8 mouse cellular contexts compared by ENCODE assay signal in the genomic region with DNA sequence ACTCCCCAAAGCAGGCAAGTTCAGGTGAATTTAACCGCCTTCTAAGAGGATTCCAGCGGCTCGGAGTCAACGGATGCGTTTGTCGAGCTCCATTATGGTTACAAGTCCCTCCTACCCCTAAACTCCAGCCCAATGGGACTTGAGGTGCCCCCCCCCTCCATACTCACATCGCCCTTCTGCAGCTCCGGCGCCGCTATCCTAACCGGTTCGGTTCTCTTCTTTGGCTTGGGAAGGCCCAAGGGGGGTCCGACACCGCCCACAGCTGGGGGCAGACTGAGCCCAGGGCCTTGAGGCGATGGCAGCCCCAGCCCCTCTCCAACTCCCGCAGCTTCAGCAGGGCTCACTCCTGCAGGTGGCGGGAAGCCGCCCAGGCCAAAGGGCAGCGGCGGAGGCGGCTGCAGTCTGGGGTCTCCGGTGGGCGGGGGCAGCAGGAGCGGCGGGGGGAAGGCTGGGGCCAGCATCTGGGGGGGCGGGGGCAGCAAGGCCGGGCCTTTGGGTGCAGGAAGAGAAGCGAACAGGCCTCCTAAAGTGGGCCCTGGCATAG. TPM values are rescaled to one million over a fixed set of nuclear protein-coding genes. Genes with fewer than 3 reads are reported as not detected.
DNase-seq lines count a peak whose midpoint lies in the region; ATAC-seq and TF ChIP-seq lines count a peak whose summit lies in the region.

No protein-coding gene starts in this region.

- H3K79me2 ChIP-seq in myocyte (ENCODE audit: control insufficient read depth, insufficient read depth): peaks cover 51% of the 10 kb centered on the region

- H3K9ac ChIP-seq in intestine, embryonic 15.5 days: peak overlapping the region; percentile 96
- H3K9ac ChIP-seq in limb, embryonic 14.5 days (ENCODE audit: low read depth, low read length, severe bottlenecking): peak overlapping the region; percentile 89

- no peaks in the 10 kb centered on the region for H3K27me3 ChIP-seq in intestine, embryonic 15.5 days (replicated peaks)
- H3K27me3 ChIP-seq in limb, embryonic 14.5 days (ENCODE audit: control insufficient read depth, insufficient read depth, low read length): no peaks in the 10 kb centered on the region
- H3K27me3 ChIP-seq in myocyte (ENCODE audit: control insufficient read depth, insufficient read depth, insufficient read length): no peaks in the 10 kb centered on the region
- no peaks in the 10 kb centered on the region for H3K27me3 ChIP-seq in testis, adult 2 months (ENCODE audit: control insufficient read depth, insufficient read depth, low read length)

- 0% methylated on average over 28 of the region's 28 CpGs for WGBS in intestine, embryonic 15.5 days
- 1% methylated on average over 27 of the region's 28 CpGs for WGBS in limb, embryonic 14.5 days

- H3K36me3 ChIP-seq in intestine, embryonic 15.5 days: no peaks in the 10 kb centered on the region
- peaks cover 16% of the 10 kb centered on the region for H3K36me3 ChIP-seq in limb, embryonic 14.5 days (ENCODE audit: control insufficient read depth, insufficient read depth, low read length)
- peaks cover 11% of the 10 kb centered on the region for H3K36me3 ChIP-seq in myocyte (ENCODE audit: control insufficient read depth, insufficient read depth)
- peaks cover 2% of the 10 kb centered on the region; the same call in 1 of the 2 replicates for H3K36me3 ChIP-seq in testis, adult 2 months (ENCODE audit: control insufficient read depth, insufficient read depth, low read length)

- H3ac ChIP-seq in myocyte (ENCODE audit: control insufficient read depth, insufficient read length): peak overlapping the region; percentile 39

- peak overlapping the region; percentile 88 for H3K27ac ChIP-seq in intestine, embryonic 15.5 days
- peak overlapping the region; percentile 83 for H3K27ac ChIP-seq in limb, embryonic 14.5 days (replicated peaks; ENCODE audit: low read depth, low read length)
- peak overlapping the region; percentile 87 for H3K27ac ChIP-seq in testis, adult 2 months (ENCODE audit: control insufficient read depth, insufficient read depth, low read depth, low read length)

- DNase-seq in right cerebral cortex, adult 18-20 months: peak; percentile 39
- no peak for DNase-seq in right cerebral cortex, postnatal 25 days
- peak; percentile 74 for DNase-seq in cerebellum, adult 9-10 months
- DNase-seq in forelimb bud, embryonic 11.5 days (ENCODE audit: low read depth, low spot score): peak; percentile 38
- no peak for DNase-seq in limb, embryonic 14.5 days (ENCODE audit: low spot score)

- no peaks in the 10 kb centered on the region for H3K9me3 ChIP-seq in intestine, embryonic 15.5 days
- 0 out of 2 replicates have a peak, but pooled peaks cover 3% of the 10 kb centered on the region for H3K9me3 ChIP-seq in limb, embryonic 14.5 days (ENCODE audit: control insufficient read depth, low read length)

- H3K4me1 ChIP-seq in intestine, embryonic 15.5 days (replicated peaks): peaks cover 12% of the 10 kb centered on the region
- peaks cover 12% of the 10 kb centered on the region for H3K4me1 ChIP-seq in limb, embryonic 14.5 days (ENCODE audit: control insufficient read depth, insufficient read depth, low read length)
- H3K4me1 ChIP-seq in testis, adult 2 months (ENCODE audit: control insufficient read depth, insufficient read depth, low read length): peaks cover 8% of the 10 kb centered on the region

- peak overlapping the region; percentile 98 for H3K4me3 ChIP-seq in intestine, embryonic 15.5 days (replicated peaks)
- peak overlapping the region; percentile 97 for H3K4me3 ChIP-seq in limb, embryonic 14.5 days (replicated peaks; ENCODE audit: low read length)
- peak overlapping the region; percentile 95 for H3K4me3 ChIP-seq in myocyte
- peak overlapping the region; percentile 94 for H3K4me3 ChIP-seq in testis, adult 2 months (ENCODE audit: control insufficient read depth, low read depth, low read length)

- peak; percentile 37 for ATAC-seq in intestine, embryonic 15.5 days
- 0 out of 2 replicates have a peak, but pooled peaks have one; percentile 10 for ATAC-seq in limb, embryonic 14.5 days (ENCODE audit: low FRiP score, low read depth)

- peak overlapping the region; percentile 68 for H3K4me2 ChIP-seq in intestine, embryonic 15.5 days (replicated peaks)
- peak overlapping the region; percentile 94 for H3K4me2 ChIP-seq in limb, embryonic 14.5 days (replicated peaks; ENCODE audit: low read depth, low read length, severe bottlenecking)
- H3K4me2 ChIP-seq in myocyte (ENCODE audit: low read depth): peak overlapping the region; percentile 89

- TF ChIP-seq CTCF in testis, adult 2 months (IDR thresholded peaks at IDR 0.05; ENCODE audit: control insufficient read depth, insufficient read depth, insufficient replicate concordance, low read depth, low read length): no peak

- no peak for TF ChIP-seq POLR2A in limb, embryonic 14.5 days (IDR thresholded peaks at IDR 0.05; ENCODE audit: borderline replicate concordance, extremely low read depth, insufficient read depth, insufficient read length)
- TF ChIP-seq POLR2A in myocyte (IDR thresholded peaks at IDR 0.05; ENCODE audit: insufficient read length, low read depth): no peak
- no peak; the same call in 1 of the 2 replicates for TF ChIP-seq POLR2A in testis, adult 2 months (IDR thresholded peaks at IDR 0.05; ENCODE audit: control insufficient read depth, low read depth, low read length)

TF ChIP-seq in myocyte, 11 proteins besides CTCF, POLR2A, EP300 and RAD21:
- TF ChIP-seq TCF12 (IDR thresholded peaks at IDR 0.05; ENCODE audit: insufficient read depth, poor library complexity, severe bottlenecking) (no peak), REST (IDR thresholded peaks at IDR 0.05; ENCODE audit: insufficient read depth, insufficient read length) (no peak), TCF3 (IDR thresholded peaks at IDR 0.05; ENCODE audit: insufficient read length, low read depth) (no peak), CEBPB (IDR thresholded peaks at IDR 0.05; ENCODE audit: insufficient read depth, poor library complexity, severe bottlenecking) (no peak), POLR2AphosphoS2 (IDR thresholded peaks at IDR 0.05; ENCODE audit: insufficient read length, low read depth) (no peak), MYOG (IDR thresholded peaks at IDR 0.05; ENCODE audit: control insufficient read depth in 1 of 3, insufficient read depth in 1 of 3, insufficient read length in 2 of 3, low read depth in 2 of 3) (no peak), USF1 (IDR thresholded peaks at IDR 0.05; ENCODE audit: low read depth) (no peak), MAX (IDR thresholded peaks at IDR 0.05; ENCODE audit: low read depth) (no peak)
TF ChIP-seq in myocyte: peak in this region for 0.

RNA-seq across cellular contexts. Expression of gene Prcc, which starts 0.6 kb away (rescaled TPM):
- polyA plus RNA-seq in intestine, embryonic 15.5 days (2015; fragmentation: Nextera tagmentation; extraction: Ambion mirVana): 13.1 TPM in 2 replicates
- 48.5 and 50.6 TPM in 2 replicates for polyA plus RNA-seq in limb, embryonic 14.5 days (2012; rRNA removed)
- 15.8 and 16.8 TPM in 2 replicates for polyA plus RNA-seq in limb, embryonic 14.5 days (2014; fragmentation: Nextera tagmentation; extraction: Ambion mirVana)
- 46.3 TPM for polyA plus RNA-seq in myocyte (2012; fragmentation: generic; extraction: Trizol)
- polyA plus RNA-seq in testis, adult 2 months (2012; rRNA removed): 16.2 and 17.5 TPM in 2 replicates

RNA-seq across cellular contexts. Expression of gene Hdgf, which starts 21.3 kb away (rescaled TPM):
- 227 and 229 TPM in 2 replicates for polyA plus RNA-seq in intestine, embryonic 15.5 days (2015; fragmentation: Nextera tagmentation; extraction: Ambion mirVana)
- 160 and 203 TPM in 2 replicates for polyA plus RNA-seq in limb, embryonic 14.5 days (2012; rRNA removed)
- 260 and 268 TPM in 2 replicates for polyA plus RNA-seq in limb, embryonic 14.5 days (2014; fragmentation: Nextera tagmentation; extraction: Ambion mirVana)
- 200 TPM for polyA plus RNA-seq in myocyte (2012; fragmentation: generic; extraction: Trizol)
- polyA plus RNA-seq in testis, adult 2 months (2012; rRNA removed): 167 and 171 TPM in 2 replicates

RNA-seq across cellular contexts. Expression of gene Mrpl24, which starts 34.5 kb away (rescaled TPM):
- 74.2 and 79.2 TPM in 2 replicates for polyA plus RNA-seq in intestine, embryonic 15.5 days (2015; fragmentation: Nextera tagmentation; extraction: Ambion mirVana)
- 88.6 and 124 TPM in 2 replicates for polyA plus RNA-seq in limb, embryonic 14.5 days (2012; rRNA removed)
- 66.2 and 75.7 TPM in 2 replicates for polyA plus RNA-seq in limb, embryonic 14.5 days (2014; fragmentation: Nextera tagmentation; extraction: Ambion mirVana)
- polyA plus RNA-seq in myocyte (2012; fragmentation: generic; extraction: Trizol): 114 TPM
- 79.1 and 96.3 TPM in 2 replicates for polyA plus RNA-seq in testis, adult 2 months (2012; rRNA removed)

RNA-seq across cellular contexts. Expression of gene Sh2d2a, which starts 38.2 kb away (rescaled TPM):
- 0.24 and 0.43 TPM in 2 replicates for polyA plus RNA-seq in intestine, embryonic 15.5 days (2015; fragmentation: Nextera tagmentation; extraction: Ambion mirVana)
- polyA plus RNA-seq in limb, embryonic 14.5 days (2012; rRNA removed): 0.08 and 0.18 TPM in 2 replicates
- not detected in 2 replicates for polyA plus RNA-seq in limb, embryonic 14.5 days (2014; fragmentation: Nextera tagmentation; extraction: Ambion mirVana)
- polyA plus RNA-seq in myocyte (2012; fragmentation: generic; extraction: Trizol): not detected
- polyA plus RNA-seq in testis, adult 2 months (2012; rRNA removed): 0.04 and 0.10 TPM in 2 replicates

RNA-seq across cellular contexts. Expression of gene Isg20l2, which starts 45.3 kb away (rescaled TPM):
- 46.7 and 49.9 TPM in 2 replicates for polyA plus RNA-seq in intestine, embryonic 15.5 days (2015; fragmentation: Nextera tagmentation; extraction: Ambion mirVana)
- 35.7 and 39.7 TPM in 2 replicates for polyA plus RNA-seq in limb, embryonic 14.5 days (2012; rRNA removed)
- 26.7 and 27.0 TPM in 2 replicates for polyA plus RNA-seq in limb, embryonic 14.5 days (2014; fragmentation: Nextera tagmentation; extraction: Ambion mirVana)
- 19.4 TPM for polyA plus RNA-seq in myocyte (2012; fragmentation: generic; extraction: Trizol)
- polyA plus RNA-seq in testis, adult 2 months (2012; rRNA removed): 59.9 and 60.6 TPM in 2 replicates

Comparison
In these comparisons a context has a peak if more than half of its experiments do, and no peak if none do; other contexts are left out.
1. DNase-seq: peak in right cerebral cortex, adult 18-20 months (single experiment), cerebellum, adult 9-10 months (single experiment) and forelimb bud, embryonic 11.5 days (single experiment); none in right cerebral cortex, postnatal 25 days (single experiment) and limb, embryonic 14.5 days (single experiment).
2. Peak in every context shown above with its lines, with median percentiles within 50 percentile points of each other: H3K27ac ChIP-seq, H3K4me2 ChIP-seq and H3K4me3 ChIP-seq.